Mouse (Mus musculus) liver, embryonic 13.5 days (tissue): Measurements from ENCODE around the gene 1700013F07Rik. TPM values are rescaled to one million over a fixed set of nuclear protein-coding genes. Genes with fewer than 3 reads are reported as not detected.
A peak's percentile ranks its signal among the peaks of the same experiment; 100 is the strongest.

Experiments
- ATAC-seq: fragments of 200-750 bp; cut with Nextera tagmentation; 2 replicates; pipeline ENCODE4 v1.8.0; 2017; ENCODE audit warnings: low read depth, mild to moderate bottlenecking, moderate number of reproducible peaks, moderate library complexity
- DNase-seq: peaks from one replicate; pipeline ENCODE4 v3.0.0; 2022
- H3K27ac ChIP-seq: fragments of 300-500 bp; sonication (generic); 2 replicates; pipeline ENCODE4 v1.5.1; 2015; ENCODE audit warnings: moderate library complexity, mild to moderate bottlenecking, inconsistent platforms
- H3K27me3 ChIP-seq: fragments of 300-500 bp; sonication (generic); 2 replicates; pipeline ENCODE4 v1.6.1; 2015; ENCODE audit warnings: mild to moderate bottlenecking, inconsistent platforms
- H3K36me3 ChIP-seq: fragments of 300-500 bp; sonication (generic); 2 replicates; pipeline ENCODE4 v1.6.1; 2015; ENCODE audit warnings: mild to moderate bottlenecking, inconsistent platforms
- H3K4me1 ChIP-seq: fragments of 300-500 bp; sonication (generic); replicated peaks from 2 replicates; pipeline ENCODE4 v1.6.1; 2015; ENCODE audit warnings: inconsistent platforms
- H3K4me2 ChIP-seq: fragments of 300-500 bp; sonication (generic); 2 replicates; pipeline ENCODE4 v1.6.1; 2015; ENCODE audit warnings: inconsistent platforms, mild to moderate bottlenecking, moderate library complexity
- H3K4me3 ChIP-seq: fragments of 300-500 bp; sonication (generic); replicated peaks from 2 replicates; pipeline ENCODE4 v1.5.1; 2015; ENCODE audit warnings: mild to moderate bottlenecking, inconsistent platforms
- H3K9ac ChIP-seq: fragments of 300-500 bp; sonication (generic); 2 replicates; pipeline ENCODE4 v1.6.1; 2015; ENCODE audit warnings: mild to moderate bottlenecking, inconsistent platforms
- H3K9me3 ChIP-seq: fragments of 300-500 bp; sonication (generic); replicated peaks from 2 replicates; pipeline ENCODE4 v1.6.1; 2016; ENCODE audit warnings: inconsistent platforms
- WGBS: fragments of 180-500 bp; shearing (Covaris S2); methylation state at CpG from one replicate; pipeline ENCODE4 v1.1.7; 2015; ENCODE audit not compliant: insufficient replicate concordance; 5-methylcytosine and 5-hydroxymethylcytosine counted together
- microRNA-seq: library from miRNA; unstranded; fragments of <30 nt; microRNA quantifications from one replicate; pipeline ENCODE4, GENCODE M21; 2016
- polyA plus RNA-seq: library from polyadenylated mRNA; unstranded; fragments of >200 nt; fragmentation: Nextera tagmentation; extraction: Ambion mirVana; gene quantifications from 2 replicates; pipeline ENCODE4 v1.2.1, GENCODE M21; 2015

Gene 1700013F07Rik
- polyA plus RNA-seq, 1 experiment from 2014 or later, result not detected

DNA sequence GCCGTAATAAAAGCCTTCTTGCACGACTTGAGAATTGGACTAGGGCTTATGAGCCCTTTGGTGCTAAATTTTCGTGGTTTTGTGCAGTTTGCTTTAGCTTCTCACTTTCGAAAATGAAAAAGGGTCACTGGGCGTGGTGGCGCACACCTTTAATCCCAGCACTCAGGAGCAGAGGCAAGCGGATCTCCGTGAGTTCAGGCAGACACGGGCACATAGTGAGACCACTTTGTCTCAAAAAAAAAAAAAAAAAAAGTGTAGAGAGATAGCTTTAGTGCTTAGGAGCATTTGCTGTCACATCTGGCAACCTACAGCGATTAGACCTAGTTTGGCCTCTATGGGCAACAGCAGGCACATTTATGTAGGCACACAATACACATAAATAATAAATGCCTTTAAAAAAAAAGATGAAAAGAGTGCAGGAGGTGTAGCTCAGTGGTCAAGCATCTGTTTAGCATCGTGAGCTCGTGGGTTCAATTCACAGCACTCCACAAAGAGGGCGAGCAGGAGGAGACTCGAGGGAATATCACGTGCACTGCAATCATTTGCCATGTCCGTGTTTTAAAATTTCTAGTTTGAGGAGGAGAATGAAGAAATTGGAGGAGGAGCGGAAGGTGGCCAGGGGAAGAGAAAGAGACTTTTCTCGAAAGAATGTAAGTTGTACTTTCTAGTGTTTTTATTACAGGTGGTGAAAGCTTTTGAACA, 38.5 kb downstream of the 1700013F07Rik start:
- 36% methylated on average over 18 of the region's 18 CpGs for WGBS

DNA sequence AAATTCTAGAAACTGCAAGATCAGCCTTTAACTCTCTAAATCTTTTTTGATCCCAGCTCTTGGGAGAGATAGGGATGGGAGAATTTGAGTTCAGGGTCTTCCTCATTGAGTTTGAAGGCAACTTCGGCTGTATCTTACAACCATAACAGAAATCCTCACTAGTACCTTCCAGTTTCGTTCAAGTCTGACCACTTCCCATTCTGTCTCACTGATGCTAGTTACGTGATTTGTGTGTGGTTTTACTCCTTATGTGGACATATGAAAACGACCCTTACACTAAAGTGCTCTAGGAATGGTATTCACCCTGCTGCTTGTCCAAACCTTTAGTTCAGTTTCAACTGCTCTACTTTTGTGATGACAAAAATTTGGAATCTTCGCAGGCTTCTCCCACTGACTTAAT, 40.1 kb downstream of the 1700013F07Rik start:
- Histone ChIP-seq H3K9ac (no peak overlapping the region), H3K27me3 (peaks cover 6% of the 10 kb centered on the region; the same call in 1 of the 2 replicates), H3K9me3 (no peaks in the 10 kb centered on the region), H3K4me1 (peaks cover 24% of the 10 kb centered on the region), H3K36me3 (peaks cover 3% of the 10 kb centered on the region; the same call in 1 of the 2 replicates), H3K4me3 (no peak overlapping the region), H3K4me2 (no peak overlapping the region), H3K27ac (no peak overlapping the region)
- no peak for DNase-seq
- 46% methylated on average over 5 of the region's 5 CpGs for WGBS
- ATAC-seq, result no peak

More for the DNA sequence above, 38.5 kb downstream of the 1700013F07Rik start:
- Histone ChIP-seq H3K9me3 (no peaks in the 10 kb centered on the region), H3K4me3 (peak overlapping the region; percentile 82), H3K4me2 (peak overlapping the region; percentile 89), H3K27me3 (peaks cover 17% of the 10 kb centered on the region), H3K36me3 (no peaks in the 10 kb centered on the region), H3K9ac (peak overlapping the region; percentile 88), H3K4me1 (peaks cover 24% of the 10 kb centered on the region), H3K27ac (peak overlapping the region; percentile 78)
- DNase-seq (no peak), ATAC-seq (no peak)

DNA sequence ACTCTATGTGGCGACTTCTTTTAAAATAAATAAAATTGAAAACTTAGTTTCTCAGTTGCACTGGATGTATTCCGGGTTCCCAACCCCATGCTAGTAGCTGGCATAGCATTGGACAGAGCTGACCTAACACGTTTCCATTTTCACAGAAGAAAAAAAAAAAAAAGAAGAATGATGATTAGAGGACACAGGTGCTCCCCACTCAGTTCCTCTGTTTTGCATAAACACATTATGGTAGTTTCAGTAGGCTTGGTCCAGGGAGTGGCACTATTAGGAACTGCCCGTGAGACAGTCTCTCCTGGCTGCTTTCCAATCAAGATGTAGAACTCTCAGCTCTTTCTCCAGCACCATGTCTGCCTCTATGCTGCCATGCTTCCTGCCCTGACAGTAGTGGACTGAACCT, 50.6 kb downstream of the 1700013F07Rik start:
- 49% methylated on average over 4 of the region's 4 CpGs for WGBS
- H3K4me1 ChIP-seq, result no peaks in the 10 kb centered on the region
- no peaks in the 10 kb centered on the region for H3K27me3 ChIP-seq
- H3K36me3 ChIP-seq, result no peaks in the 10 kb centered on the region
- no peak overlapping the region for H3K27ac ChIP-seq
- DNase-seq, result no peak
- no peak overlapping the region for H3K9ac ChIP-seq
- no peaks in the 10 kb centered on the region for H3K9me3 ChIP-seq
- ATAC-seq, result no peak
- no peak overlapping the region for H3K4me3 ChIP-seq
- no peak overlapping the region for H3K4me2 ChIP-seq

- no peak for ATAC-seq
- H3K9ac ChIP-seq, result no peak overlapping the region
These were observed 54.5 kb downstream of the 1700013F07Rik start for GRCm38 (mm10) chr3:108588446-108588845.

GRCm38 (mm10) chr3:108590786-108591529, 57.0 kb downstream of the 1700013F07Rik start, which contains the start of gene Wdr47:
Gene Wdr47, plus strand, starts transcription at chr3:108591279.
- Histone ChIP-seq H3K27ac (peak within 1 kb of the TSS; percentile 84), H3K9me3 (no peaks in the 10 kb centered on the region), H3K36me3 (no peaks in the 10 kb centered on the region), H3K4me1 (peaks cover 16% of the 10 kb centered on the region), H3K4me2 (peak within 1 kb of the TSS; percentile 100), H3K9ac (peak within 1 kb of the TSS; percentile 85), H3K27me3 (0 out of 2 replicates have a peak, but pooled peaks cover 4% of the 10 kb centered on the region), H3K4me3 (peak within 1 kb of the TSS; percentile 83)
- 3% methylated on average over 44 of the region's 44 CpGs for WGBS
- DNase-seq (peak; percentile 97), ATAC-seq (peak; percentile 99)

More at GRCm38 (mm10) chr3:108588446-108588845, 54.5 kb downstream of the 1700013F07Rik start:
- DNase-seq, result no peak
- H3K4me2 ChIP-seq, result no peak overlapping the region
- H3K9me3 ChIP-seq, result no peaks in the 10 kb centered on the region
- WGBS, result 54% methylated on average over 2 of the region's 2 CpGs
- H3K27ac ChIP-seq, result no peak overlapping the region
- H3K4me1 ChIP-seq, result peaks cover 16% of the 10 kb centered on the region
- 0 out of 2 replicates have a peak, but pooled peaks cover 4% of the 10 kb centered on the region for H3K27me3 ChIP-seq
- H3K36me3 ChIP-seq, result no peaks in the 10 kb centered on the region
- no peak overlapping the region for H3K4me3 ChIP-seq

GRCm38 (mm10) chr3:108591530-108592522, 57.9 kb downstream of the 1700013F07Rik start:
- Histone ChIP-seq H3K27me3 (0 out of 2 replicates have a peak, but pooled peaks cover 4% of the 10 kb centered on the region), H3K9me3 (no peaks in the 10 kb centered on the region), H3K4me2 (peak overlapping the region; percentile 100), H3K4me1 (peaks cover 16% of the 10 kb centered on the region), H3K27ac (peak overlapping the region; percentile 84), H3K36me3 (no peaks in the 10 kb centered on the region), H3K4me3 (peak overlapping the region; percentile 83), H3K9ac (peak overlapping the region; percentile 85)
- under 1% methylated on average over 56 of the region's 61 CpGs for WGBS
- no peak for ATAC-seq
- DNase-seq, result no peak

Small RNA genes within 50 kb of the gene (microRNA-seq; reads per million reads assigned to microRNA genes)
- not detected for gene Gm22860

Other genes starting within 250 kb of the 1700013F07Rik start
- 0.07 and 0.08 TPM in 2 replicates for gene Mybphl, start 169.2 kb upstream of the 1700013F07Rik start, polyA plus RNA-seq
- gene Psrc1, start 150.3 kb upstream of the 1700013F07Rik start, polyA plus RNA-seq, result 14.9 and 15.8 TPM in 2 replicates
- 0.22 and 0.56 TPM in 2 replicates for gene Celsr2, start 118.6 kb upstream of the 1700013F07Rik start, polyA plus RNA-seq
- gene Sars, start 88.9 kb upstream of the 1700013F07Rik start, polyA plus RNA-seq, result 108 and 129 TPM in 2 replicates
- gene 5330417C22Rik, start 2.4 kb downstream of the 1700013F07Rik start, polyA plus RNA-seq, result 0.09 and 0.10 TPM in 2 replicates
- gene Tmem167b, start 28.3 kb downstream of the 1700013F07Rik start, polyA plus RNA-seq, result 13.7 and 18.5 TPM in 2 replicates
- gene Taf13, start 37.5 kb downstream of the 1700013F07Rik start, polyA plus RNA-seq, result 13.0 and 17.4 TPM in 2 replicates
- gene Wdr47, start 57.1 kb downstream of the 1700013F07Rik start, polyA plus RNA-seq, result 1.7 and 1.8 TPM in 2 replicates
- 44.6 and 49.3 TPM in 2 replicates for gene Clcc1, start 119.8 kb downstream of the 1700013F07Rik start, polyA plus RNA-seq
- 35.9 and 45.0 TPM in 2 replicates for gene Gpsm2, start 188.2 kb downstream of the 1700013F07Rik start, polyA plus RNA-seq
- 0.37 and 0.56 TPM in 2 replicates for gene Aknad1, start 205.5 kb downstream of the 1700013F07Rik start, polyA plus RNA-seq